Mouse (Mus musculus): ENCODE results near the gene Dusp28. TPM values are rescaled to one million over a fixed set of nuclear protein-coding genes. Genes with fewer than 3 reads are reported as not detected.
A peak's percentile ranks its signal among the peaks of the same experiment; 100 is the strongest.

The Dusp28 gene
- polyA plus RNA-seq, 1 experiment from 2014 or later = 14.0 TPM

- WGBS = under 1% methylated on average over 35 of the region's 57 CpGs
- no peaks in the 10 kb centered on the region for H3K9me3 ChIP-seq
- H3K4me3 ChIP-seq = peak within 1 kb of the TSS; percentile 88
- peaks cover 3% of the 10 kb centered on the region; the same call in 1 of the 2 replicates for H3K27me3 ChIP-seq
- ATAC-seq (ENCODE audit: low read depth) = peak; percentile 75
- peak within 1 kb of the TSS; percentile 97 for H3K9ac ChIP-seq
- H3K4me2 ChIP-seq = peak within 1 kb of the TSS; percentile 98
- H3K4me1 ChIP-seq (replicated peaks) = peaks cover 48% of the 10 kb centered on the region
- peaks cover 17% of the 10 kb centered on the region for H3K36me3 ChIP-seq
- peak within 1 kb of the TSS; percentile 96 for H3K27ac ChIP-seq (replicated peaks)
Measured at GRCm38 (mm10) chr1:92910239-92910885, 3.6 kb downstream of the Dusp28 start, which contains the start of gene Rnpepl1. Gene Rnpepl1, plus strand, starts transcription at chr1:92910783.

- peaks cover 48% of the 10 kb centered on the region for H3K4me1 ChIP-seq (replicated peaks)
- peak overlapping the region; percentile 98 for H3K4me2 ChIP-seq
- H3K27ac ChIP-seq (replicated peaks) = peak overlapping the region; percentile 96
- under 1% methylated on average over 76 of the region's 85 CpGs for WGBS
- H3K4me3 ChIP-seq = peak overlapping the region; percentile 88
- peaks cover 24% of the 10 kb centered on the region for H3K36me3 ChIP-seq
- H3K27me3 ChIP-seq = peaks cover 3% of the 10 kb centered on the region; the same call in 1 of the 2 replicates
- ATAC-seq (ENCODE audit: low read depth) = peak; percentile 38
- no peaks in the 10 kb centered on the region for H3K9me3 ChIP-seq
- H3K9ac ChIP-seq = peak overlapping the region; percentile 97
Measured at GRCm38 (mm10) chr1:92910925-92911720, 4.3 kb downstream of the Dusp28 start.

DNA sequence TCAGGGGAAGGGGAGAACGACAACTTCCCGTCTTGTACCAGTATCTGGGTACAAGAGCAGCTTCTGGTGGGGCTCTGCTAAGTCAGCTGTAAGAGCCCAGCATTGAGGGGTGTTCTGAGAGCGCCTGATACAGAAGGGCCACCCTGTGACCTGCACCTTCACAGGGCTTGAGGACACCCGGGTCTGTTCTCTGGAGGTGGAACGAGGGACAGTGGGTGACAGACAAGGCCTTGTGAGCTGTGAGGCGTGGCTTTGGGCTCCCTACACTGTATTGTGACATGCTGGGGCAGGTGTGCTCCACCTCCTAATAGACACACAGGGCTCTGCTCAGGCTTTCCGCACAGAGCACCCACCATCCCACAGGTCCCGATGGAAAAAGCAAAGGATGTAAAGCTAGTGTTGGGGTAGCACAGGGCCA, 4.9 kb downstream of the Dusp28 start:
- Histone ChIP-seq H3K9me3 (no peaks in the 10 kb centered on the region), H3K36me3 (peaks cover 30% of the 10 kb centered on the region), H3K4me2 (peak overlapping the region; percentile 98), H3K4me1 (replicated peaks) (peaks cover 41% of the 10 kb centered on the region), H3K9ac (peak overlapping the region; percentile 97), H3K4me3 (peak overlapping the region; percentile 88), H3K27ac (replicated peaks) (peak overlapping the region; percentile 96), H3K27me3 (peaks cover 3% of the 10 kb centered on the region; the same call in 1 of the 2 replicates)
- no peak for ATAC-seq (ENCODE audit: low read depth)
- 45% methylated on average over 8 of the region's 8 CpGs for WGBS

GRCm38 (mm10) chr1:92912286-92912685, 5.5 kb downstream of the Dusp28 start:
- Histone ChIP-seq H3K36me3 (peaks cover 36% of the 10 kb centered on the region), H3K27me3 (peaks cover 3% of the 10 kb centered on the region; the same call in 1 of the 2 replicates), H3K4me2 (peak overlapping the region; percentile 98), H3K27ac (replicated peaks) (peak overlapping the region; percentile 96; the same call in 1 of the 2 replicates), H3K4me3 (peak overlapping the region; percentile 88), H3K9ac (peak overlapping the region; percentile 97), H3K4me1 (replicated peaks) (peaks cover 41% of the 10 kb centered on the region), H3K9me3 (no peaks in the 10 kb centered on the region)
- 35% methylated on average over 1 of the region's 1 CpGs for WGBS
- no peak for ATAC-seq (ENCODE audit: low read depth)

DNA sequence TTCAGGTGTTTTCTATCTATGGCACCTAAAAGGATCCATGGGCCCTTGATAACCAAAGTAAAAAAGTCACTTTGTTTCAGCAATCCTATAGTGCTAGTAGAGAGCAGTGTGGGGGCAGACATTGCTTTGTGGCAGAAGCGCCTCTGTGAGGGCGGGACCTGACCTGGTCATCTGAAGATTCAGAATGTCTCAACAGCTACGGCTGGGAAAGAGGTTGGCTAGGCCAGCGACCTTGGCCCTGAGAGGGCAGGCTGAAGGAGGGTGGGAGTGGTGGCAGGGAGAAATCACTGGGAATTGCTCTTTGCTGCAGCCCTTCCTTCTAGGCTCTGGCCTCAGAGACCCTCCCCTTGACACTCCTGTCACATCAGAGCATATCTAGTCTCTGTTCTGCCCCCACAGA, 7.5 kb downstream of the Dusp28 start:
- 77% methylated on average over 4 of the region's 4 CpGs for WGBS
- Histone ChIP-seq H3K4me2 (no peak overlapping the region), H3K4me1 (replicated peaks) (peaks cover 32% of the 10 kb centered on the region), H3K36me3 (peaks cover 55% of the 10 kb centered on the region), H3K9ac (no peak overlapping the region), H3K27ac (replicated peaks) (no peak overlapping the region), H3K4me3 (no peak overlapping the region), H3K9me3 (no peaks in the 10 kb centered on the region), H3K27me3 (no peaks in the 10 kb centered on the region)
- no peak for ATAC-seq (ENCODE audit: low read depth)

DNA sequence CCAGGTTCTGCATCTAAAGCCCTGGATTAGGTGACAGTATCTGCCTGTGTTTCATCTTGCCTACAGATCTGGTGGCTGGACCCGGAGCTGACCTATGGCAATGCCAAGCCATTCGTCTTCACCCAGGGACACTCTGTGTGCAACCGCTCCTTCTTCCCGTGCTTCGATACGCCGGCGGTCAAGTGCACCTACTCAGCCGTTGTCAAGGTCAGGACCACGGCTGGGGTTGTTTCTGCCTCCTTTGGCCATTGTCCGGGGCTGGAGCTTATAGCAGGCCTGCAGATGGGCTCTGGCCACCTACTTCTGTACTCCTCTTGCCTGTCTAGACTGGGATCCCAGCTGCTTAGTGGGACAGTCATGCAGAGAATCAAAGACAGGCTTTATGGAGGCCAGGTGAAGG, 8.2 kb downstream of the Dusp28 start:
- no peak for ATAC-seq (ENCODE audit: low read depth)
- Histone ChIP-seq H3K27me3 (no peaks in the 10 kb centered on the region), H3K4me2 (no peak overlapping the region), H3K27ac (replicated peaks) (no peak overlapping the region), H3K4me1 (replicated peaks) (peaks cover 25% of the 10 kb centered on the region), H3K9me3 (no peaks in the 10 kb centered on the region), H3K36me3 (peaks cover 63% of the 10 kb centered on the region), H3K4me3 (no peak overlapping the region), H3K9ac (no peak overlapping the region)
- 93% methylated on average over 11 of the region's 11 CpGs for WGBS

GRCm38 (mm10) chr1:92916725-92917124, 9.9 kb downstream of the Dusp28 start:
- Histone ChIP-seq H3K27ac (replicated peaks) (no peak overlapping the region), H3K4me1 (replicated peaks) (peaks cover 15% of the 10 kb centered on the region), H3K36me3 (peaks cover 78% of the 10 kb centered on the region), H3K27me3 (no peaks in the 10 kb centered on the region), H3K4me3 (no peak overlapping the region), H3K9ac (no peak overlapping the region), H3K9me3 (no peaks in the 10 kb centered on the region), H3K4me2 (no peak overlapping the region)
- no peak for ATAC-seq (ENCODE audit: low read depth)
- WGBS = 92% methylated on average over 9 of the region's 9 CpGs

DNA sequence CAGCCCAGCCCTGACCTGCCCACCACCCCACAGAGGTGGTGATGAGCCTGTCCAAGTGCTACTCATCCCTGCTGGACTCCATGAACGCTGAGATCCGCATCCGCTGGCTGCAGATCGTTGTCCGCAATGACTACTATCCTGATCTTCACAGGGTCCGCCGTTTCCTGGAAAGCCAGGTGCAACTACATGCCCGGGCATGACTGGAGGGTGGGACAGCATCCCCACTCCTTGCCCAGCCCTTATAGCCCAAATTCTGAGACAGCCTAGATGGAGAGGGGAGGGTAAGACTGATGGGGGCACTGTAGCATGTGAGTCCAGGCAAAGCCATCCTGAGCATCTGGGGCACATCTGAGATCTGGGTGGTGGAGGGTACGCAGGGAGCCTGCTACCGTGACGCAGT, 12.4 kb downstream of the Dusp28 start:
- Histone ChIP-seq H3K4me1 (replicated peaks) (no peaks in the 10 kb centered on the region), H3K36me3 (peaks cover 73% of the 10 kb centered on the region), H3K4me2 (no peak overlapping the region), H3K4me3 (no peak overlapping the region), H3K9me3 (no peaks in the 10 kb centered on the region), H3K9ac (no peak overlapping the region), H3K27me3 (no peaks in the 10 kb centered on the region), H3K27ac (replicated peaks) (no peak overlapping the region)
- no peak for ATAC-seq (ENCODE audit: low read depth)
- WGBS = 94% methylated on average over 11 of the region's 11 CpGs

DNA sequence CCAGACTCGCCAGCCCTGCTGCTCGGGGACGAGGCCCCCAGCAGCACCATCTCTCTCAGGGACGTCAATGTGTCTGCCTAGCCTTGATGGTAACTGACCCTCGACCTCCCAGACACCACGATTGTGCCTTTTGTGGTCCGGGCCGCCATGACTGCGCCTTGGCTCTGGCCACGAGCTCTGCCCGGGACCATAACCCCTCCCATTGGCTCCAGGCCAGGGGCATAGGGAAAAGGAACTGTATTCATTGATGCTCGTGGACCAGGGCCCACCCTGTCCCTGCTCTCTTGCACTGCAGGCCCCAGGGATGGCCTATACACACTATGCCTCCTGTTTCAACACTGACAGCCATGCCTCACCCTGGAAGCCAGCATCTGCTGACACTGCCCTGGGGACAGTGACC, 13.0 kb downstream of the Dusp28 start:
- Histone ChIP-seq H3K9ac (no peak overlapping the region), H3K4me1 (replicated peaks) (no peaks in the 10 kb centered on the region), H3K4me3 (no peak overlapping the region), H3K27ac (replicated peaks) (no peak overlapping the region), H3K36me3 (peaks cover 67% of the 10 kb centered on the region), H3K4me2 (no peak overlapping the region), H3K9me3 (no peaks in the 10 kb centered on the region), H3K27me3 (no peaks in the 10 kb centered on the region)
- ATAC-seq (ENCODE audit: low read depth) = 0 out of 2 replicates have a peak, but pooled peaks have one; percentile 1
- WGBS = 79% methylated on average over 12 of the region's 12 CpGs

DNA sequence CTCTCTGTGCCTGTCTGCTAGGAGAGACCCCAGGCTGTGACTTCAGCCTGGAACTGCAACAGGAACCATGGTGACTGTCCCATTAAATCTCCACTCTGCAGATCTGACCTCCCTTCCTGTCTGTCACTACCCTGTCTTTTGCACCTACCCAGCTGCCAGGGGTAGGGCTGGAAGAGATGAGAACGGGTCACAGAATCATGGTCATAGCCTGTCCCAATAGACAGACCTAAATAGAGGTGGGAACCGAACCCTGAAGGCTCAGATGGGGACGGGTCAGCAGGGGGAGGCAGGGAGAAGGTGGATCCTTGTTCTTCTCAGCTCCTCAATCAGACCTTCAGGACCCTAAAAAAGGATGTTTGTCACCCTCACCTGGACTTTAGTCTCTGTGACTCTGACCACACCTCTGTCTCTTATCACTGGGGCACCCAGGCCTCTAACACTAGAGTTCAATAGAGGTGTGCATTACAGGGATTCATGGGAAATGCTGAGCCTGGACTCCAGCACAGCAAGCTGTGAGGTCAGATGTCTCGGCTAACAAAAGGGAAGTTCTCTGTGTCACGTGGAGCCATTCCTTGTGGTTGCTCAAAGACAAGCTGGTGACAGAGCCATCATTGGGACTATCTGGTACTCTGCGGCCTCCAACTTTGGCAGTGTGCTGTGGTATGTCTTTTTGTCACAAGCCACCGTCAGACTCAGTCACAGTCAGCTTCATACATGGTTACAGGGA, 13.9 kb downstream of the Dusp28 start:
- Histone ChIP-seq H3K4me1 (replicated peaks) (no peaks in the 10 kb centered on the region), H3K9ac (no peak overlapping the region), H3K27me3 (no peaks in the 10 kb centered on the region), H3K27ac (replicated peaks) (no peak overlapping the region), H3K4me3 (no peak overlapping the region), H3K36me3 (peaks cover 58% of the 10 kb centered on the region), H3K9me3 (no peaks in the 10 kb centered on the region), H3K4me2 (no peak overlapping the region)
- ATAC-seq (ENCODE audit: low read depth) = no peak
- WGBS = 88% methylated on average over 7 of the region's 7 CpGs

DNA sequence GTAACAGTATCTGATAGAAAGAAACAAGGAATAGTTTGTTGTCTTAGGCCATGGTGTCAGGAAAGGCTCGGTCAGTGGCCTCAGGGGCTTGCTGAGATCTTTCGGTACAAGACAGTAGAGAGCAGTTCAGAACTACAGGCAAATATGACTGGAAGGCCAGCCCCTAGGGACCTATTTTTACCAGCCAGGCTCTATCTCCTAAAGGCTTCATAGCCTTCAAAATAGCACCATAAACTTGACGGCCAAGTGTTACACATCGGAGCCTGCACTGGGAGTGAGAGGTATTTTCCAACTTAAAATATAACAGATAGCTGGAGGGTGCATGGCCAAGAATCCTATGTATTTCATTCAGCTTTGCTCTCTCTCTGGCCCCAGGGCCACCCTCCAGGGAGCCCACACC, 14.7 kb downstream of the Dusp28 start:
- no peak overlapping the region for H3K27ac ChIP-seq (replicated peaks)
- peaks cover 50% of the 10 kb centered on the region for H3K36me3 ChIP-seq
- no peaks in the 10 kb centered on the region for H3K9me3 ChIP-seq
- H3K4me1 ChIP-seq (replicated peaks) = no peaks in the 10 kb centered on the region
- 88% methylated on average over 4 of the region's 4 CpGs for WGBS
- ATAC-seq (ENCODE audit: low read depth) = no peak
- no peak overlapping the region for H3K9ac ChIP-seq
- H3K27me3 ChIP-seq = no peaks in the 10 kb centered on the region
- H3K4me3 ChIP-seq = no peak overlapping the region
- no peak overlapping the region for H3K4me2 ChIP-seq

All from neural tube, embryonic 13.5 days (tissue).